Mouse (Mus musculus) lung, postnatal 14 days (tissue): ENCODE data around the gene Wdr64.

Experiments used
- DNase-seq: peaks from one replicate; pipeline ENCODE4 v3.0.0; 2021

The Wdr64 gene

GRCm38 (mm10) chr1:175725771-175726170, 27.4 kb downstream of the Wdr64 start:
- no peak for DNase-seq

- no peak for DNase-seq
Observed at GRCm38 (mm10) chr1:175754576-175755364, 56.4 kb downstream of the Wdr64 start.

- no peak for DNase-seq
Observed at GRCm38 (mm10) chr1:175794668-175795067, 96.3 kb downstream of the Wdr64 start.

- no peak for DNase-seq
Observed at GRCm38 (mm10) chr1:175808356-175808755, 110.0 kb downstream of the Wdr64 start.

- DNase-seq = no peak
Observed at GRCm38 (mm10) chr1:175811625-175812024, 113.2 kb downstream of the Wdr64 start.

GRCm38 (mm10) chr1:175823815-175824438, 125.5 kb downstream of the Wdr64 start:
- no peak for DNase-seq

- no peak for DNase-seq
Observed at GRCm38 (mm10) chr1:175828539-175828938, 130.1 kb downstream of the Wdr64 start.

- DNase-seq = no peak
Observed at GRCm38 (mm10) chr1:175829220-175829619, 130.8 kb downstream of the Wdr64 start.

- DNase-seq = no peak
Observed at GRCm38 (mm10) chr1:175855515-175855914, 157.1 kb downstream of the Wdr64 start.
